Mouse (Mus musculus) liver, adult 2 months (tissue): Measurements from ENCODE around the gene Fam57a. TPM values are rescaled to one million over a fixed set of nuclear protein-coding genes. Genes with fewer than 3 reads are reported as not detected.

Experiments
- DNase-seq: peaks from one replicate; pipeline ENCODE4 v3.0.0-alpha.2; 2011; ENCODE audit warnings: low read depth, low spot score; ENCODE audit errors: extremely low read depth
- H3K27ac ChIP-seq: fragments of 200-500 bp; replicated peaks from 2 replicates; pipeline ENCODE4 v1.5.1; 2012; ENCODE audit warnings: low read depth, mild to moderate bottlenecking, control low read depth, inconsistent platforms, low read length; ENCODE audit not compliant: insufficient read depth
- H3K27me3 ChIP-seq: fragments of 200-500 bp; 2 replicates; pipeline ENCODE4 v1.6.1; 2012; ENCODE audit warnings: mild to moderate bottlenecking, moderate library complexity, low read length, inconsistent platforms; ENCODE audit not compliant: control insufficient read depth, insufficient read depth
- H3K36me3 ChIP-seq: fragments of 200-500 bp; 2 replicates; pipeline ENCODE4 v1.6.1; 2012; ENCODE audit warnings: low read length, inconsistent platforms; ENCODE audit not compliant: control insufficient read depth, insufficient read depth
- H3K4me1 ChIP-seq: fragments of 200-500 bp; 2 replicates; pipeline ENCODE4 v1.6.1; 2011; ENCODE audit warnings: low read length; ENCODE audit not compliant: control insufficient read depth, insufficient read depth
- H3K4me3 ChIP-seq: fragments of 200-500 bp; 2 replicates; pipeline ENCODE4 v1.5.1; 2011; ENCODE audit warnings: low read depth, mild to moderate bottlenecking, control low read depth, low read length, moderate library complexity; ENCODE audit not compliant: insufficient read depth
- H3K79me2 ChIP-seq: fragments of 200-500 bp; 2 replicates; pipeline ENCODE4 v1.6.1; 2012; ENCODE audit warnings: inconsistent platforms, mild to moderate bottlenecking, low read length, moderate library complexity; ENCODE audit not compliant: control insufficient read depth, insufficient read depth
- H3K9ac ChIP-seq: fragments of 200-500 bp; 2 replicates; pipeline ENCODE4 v1.6.1; 2012; ENCODE audit warnings: low read depth, mild to moderate bottlenecking, control low read depth, inconsistent platforms, low read length
- CTCF ChIP-seq: fragments of 200-500 bp; IDR thresholded peaks from 2 replicates; pipeline ENCODE4 v1.5.1; 2011; ENCODE audit warnings: low read depth, low read length, control low read depth
- POLR2A ChIP-seq: fragments of 200-500 bp; IDR thresholded peaks from 2 replicates; pipeline ENCODE4 v1.6.1; 2011; ENCODE audit warnings: low read length, control low read depth; ENCODE audit not compliant: insufficient read depth; ENCODE audit errors: extremely low read depth
- WGBS: fragments of 180-500 bp; shearing (Covaris S2); methylation state at CpG from one replicate; pipeline ENCODE4 v1.1.7; 2018; 5-methylcytosine and 5-hydroxymethylcytosine counted together
- polyA plus RNA-seq: library from polyadenylated mRNA; depleted of rRNA; stranded (reverse); fragments of >200 nt; gene quantifications from 2 replicates; pipeline ENCODE4 v1.2.3, GENCODE M21; 2012
- total RNA-seq: library from RNA; depleted of rRNA; stranded (reverse); fragments of >200 nt; gene quantifications from 2 replicates; pipeline ENCODE4 v1.2.3, GENCODE M21; 2014

Gene Fam57a
- total and polyA plus RNA-seq, 2 experiments = 3.4 to 3.5 TPM

GRCm38 (mm10) chr11:76246439-76246838 is 67.0 kb downstream of the Fam57a start:
- Histone ChIP-seq H3K9ac (no peak overlapping the region), H3K36me3 (peaks cover 3% of the 10 kb centered on the region; the same call in 1 of the 2 replicates), H3K79me2 (peaks cover 7% of the 10 kb centered on the region; the same call in 1 of the 2 replicates), H3K27me3 (no peaks in the 10 kb centered on the region), H3K4me3 (no peak overlapping the region), H3K4me1 (peaks cover 7% of the 10 kb centered on the region), H3K27ac (no peak overlapping the region)
- DNase-seq = no peak
- TF ChIP-seq POLR2A = no peak
- no peak for TF ChIP-seq CTCF

DNA sequence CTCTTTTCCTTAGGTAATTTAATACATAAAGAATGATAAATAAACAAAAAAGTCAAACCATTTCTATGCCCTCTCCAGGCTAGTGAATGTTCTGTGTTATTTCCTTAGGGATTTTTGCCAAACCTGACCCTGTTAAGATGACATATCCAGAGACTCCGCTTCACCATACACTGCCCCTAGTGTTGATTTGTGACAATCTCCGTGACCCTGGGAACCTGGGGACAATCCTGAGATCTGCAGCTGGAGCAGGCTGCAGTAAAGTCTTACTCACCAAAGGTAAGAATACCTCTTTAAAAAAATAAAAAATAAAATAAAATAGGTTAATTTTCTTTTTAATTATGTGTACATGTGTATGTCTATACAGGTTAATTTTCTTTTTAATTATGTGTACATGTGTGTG is 67.8 kb downstream of the Fam57a start:
- no peak for TF ChIP-seq CTCF
- no peak for TF ChIP-seq POLR2A
- Histone ChIP-seq H3K79me2 (peaks cover 7% of the 10 kb centered on the region; the same call in 1 of the 2 replicates), H3K27me3 (no peaks in the 10 kb centered on the region), H3K36me3 (peaks cover 3% of the 10 kb centered on the region; the same call in 1 of the 2 replicates), H3K27ac (no peak overlapping the region), H3K4me3 (no peak overlapping the region), H3K4me1 (peaks cover 7% of the 10 kb centered on the region), H3K9ac (no peak overlapping the region)
- no peak for DNase-seq
- whole genome bisulfite sequencing = 69% methylated on average over 2 of the region's 2 CpGs

DNA sequence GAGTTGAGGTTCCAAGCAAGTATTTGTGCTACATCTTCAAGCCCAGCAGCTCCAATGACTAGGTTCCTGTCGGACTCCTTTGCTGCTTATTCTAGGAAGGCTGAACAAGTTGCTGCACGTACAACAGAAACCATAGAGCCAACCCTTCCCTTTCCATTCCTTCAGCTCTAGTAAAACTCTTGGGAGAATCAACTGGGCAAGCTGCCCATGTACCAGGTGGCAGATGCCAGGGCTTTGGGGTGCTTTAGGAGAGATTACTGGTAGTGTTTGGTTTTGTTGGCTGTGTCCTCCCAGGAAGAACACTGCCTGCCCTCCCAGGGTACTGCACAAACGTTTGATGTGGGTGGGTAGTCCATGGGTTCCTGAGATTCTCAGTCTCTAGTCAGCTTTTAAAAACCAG is 72.6 kb downstream of the Fam57a start:
- TF ChIP-seq CTCF (no peak), POLR2A (no peak)
- H3K4me3 ChIP-seq = no peak overlapping the region
- no peaks in the 10 kb centered on the region for H3K27me3 ChIP-seq
- H3K9ac ChIP-seq = no peak overlapping the region
- H3K27ac ChIP-seq = no peak overlapping the region
- 64% methylated on average over 3 of the region's 3 CpGs for WGBS
- H3K4me1 ChIP-seq = no peaks in the 10 kb centered on the region
- no peaks in the 10 kb centered on the region for H3K79me2 ChIP-seq
- DNase-seq = no peak
- peaks cover 3% of the 10 kb centered on the region; the same call in 1 of the 2 replicates for H3K36me3 ChIP-seq

GRCm38 (mm10) chr11:76253145-76253917 is 73.9 kb downstream of the Fam57a start:
- Histone ChIP-seq H3K27me3 (no peaks in the 10 kb centered on the region), H3K4me3 (no peak overlapping the region), H3K79me2 (no peaks in the 10 kb centered on the region), H3K36me3 (peaks cover 3% of the 10 kb centered on the region; the same call in 1 of the 2 replicates), H3K4me1 (no peaks in the 10 kb centered on the region), H3K9ac (no peak overlapping the region), H3K27ac (no peak overlapping the region)
- peak; percentile 46 for DNase-seq
- WGBS = 55% methylated on average over 5 of the region's 5 CpGs
- TF ChIP-seq POLR2A = no peak
- peak; percentile 91 for TF ChIP-seq CTCF

DNA sequence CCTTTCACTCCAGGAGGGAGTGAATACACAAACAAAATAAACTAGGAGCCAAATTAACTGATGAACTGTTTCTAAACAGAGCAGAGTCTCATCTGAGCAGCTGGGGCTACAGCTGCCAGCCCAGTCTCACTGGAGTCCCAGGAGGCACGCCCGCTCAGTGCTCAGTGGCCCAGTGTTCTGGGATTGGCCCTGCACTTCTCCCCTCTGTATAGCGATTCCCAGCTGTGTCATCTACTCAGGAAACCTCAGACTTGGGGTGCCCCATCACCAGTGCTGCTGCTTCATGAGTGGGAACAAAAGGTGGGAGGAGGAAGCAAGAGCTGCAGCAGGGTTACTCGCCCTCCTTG is 74.4 kb downstream of the Fam57a start:
- 93% methylated on average over 4 of the region's 4 CpGs for WGBS
- Histone ChIP-seq H3K79me2 (no peaks in the 10 kb centered on the region), H3K4me3 (no peak overlapping the region), H3K27me3 (no peaks in the 10 kb centered on the region), H3K36me3 (peaks cover 3% of the 10 kb centered on the region; the same call in 1 of the 2 replicates), H3K27ac (no peak overlapping the region), H3K9ac (no peak overlapping the region), H3K4me1 (no peaks in the 10 kb centered on the region)
- DNase-seq = no peak
- TF ChIP-seq CTCF (no peak), POLR2A (no peak)

GRCm38 (mm10) chr11:76255431-76256001 is 76.0 kb downstream of the Fam57a start:
- no peaks in the 10 kb centered on the region for H3K27me3 ChIP-seq
- DNase-seq = no peak
- H3K4me3 ChIP-seq = no peak overlapping the region
- no peak overlapping the region for H3K9ac ChIP-seq
- no peak overlapping the region for H3K27ac ChIP-seq
- WGBS = 58% methylated on average over 4 of the region's 4 CpGs
- H3K4me1 ChIP-seq = no peaks in the 10 kb centered on the region
- peaks cover 3% of the 10 kb centered on the region; the same call in 1 of the 2 replicates for H3K36me3 ChIP-seq
- no peaks in the 10 kb centered on the region for H3K79me2 ChIP-seq
- TF ChIP-seq POLR2A (no peak), CTCF (no peak)
